Mouse (Mus musculus): Measurements from ENCODE around the gene Adgrg7.

Adgrg7 gene

GRCm38 (mm10) chr16:56705731-56706130 lies 89.9 kb downstream of the Adgrg7 start:
- WGBS = 78% methylated on average over 3 of the region's 3 CpGs

- WGBS = 94% methylated on average over 3 of the region's 3 CpGs
Observed at GRCm38 (mm10) chr16:56700898-56701297, 94.8 kb downstream of the Adgrg7 start.

- 56% methylated on average over 2 of the region's 2 CpGs for WGBS
Observed at GRCm38 (mm10) chr16:56696448-56696847, 99.2 kb downstream of the Adgrg7 start.

- 83% methylated on average over 7 of the region's 7 CpGs for WGBS
Observed at GRCm38 (mm10) chr16:56690715-56691114, 104.9 kb downstream of the Adgrg7 start.

GRCm38 (mm10) chr16:56686747-56687146 lies 108.9 kb downstream of the Adgrg7 start:
- WGBS = 64% methylated on average over 5 of the region's 5 CpGs

GRCm38 (mm10) chr16:56681010-56681645 lies 114.5 kb downstream of the Adgrg7 start:
- 66% methylated on average over 8 of the region's 8 CpGs for WGBS

- WGBS = 54% methylated on average over 4 of the region's 4 CpGs
Observed at GRCm38 (mm10) chr16:56677146-56677545, 118.5 kb downstream of the Adgrg7 start.

All from cerebral cortex, adult 2 months (tissue).